ENCODE assay signal across 17 mouse cellular contexts in the genomic region with DNA sequence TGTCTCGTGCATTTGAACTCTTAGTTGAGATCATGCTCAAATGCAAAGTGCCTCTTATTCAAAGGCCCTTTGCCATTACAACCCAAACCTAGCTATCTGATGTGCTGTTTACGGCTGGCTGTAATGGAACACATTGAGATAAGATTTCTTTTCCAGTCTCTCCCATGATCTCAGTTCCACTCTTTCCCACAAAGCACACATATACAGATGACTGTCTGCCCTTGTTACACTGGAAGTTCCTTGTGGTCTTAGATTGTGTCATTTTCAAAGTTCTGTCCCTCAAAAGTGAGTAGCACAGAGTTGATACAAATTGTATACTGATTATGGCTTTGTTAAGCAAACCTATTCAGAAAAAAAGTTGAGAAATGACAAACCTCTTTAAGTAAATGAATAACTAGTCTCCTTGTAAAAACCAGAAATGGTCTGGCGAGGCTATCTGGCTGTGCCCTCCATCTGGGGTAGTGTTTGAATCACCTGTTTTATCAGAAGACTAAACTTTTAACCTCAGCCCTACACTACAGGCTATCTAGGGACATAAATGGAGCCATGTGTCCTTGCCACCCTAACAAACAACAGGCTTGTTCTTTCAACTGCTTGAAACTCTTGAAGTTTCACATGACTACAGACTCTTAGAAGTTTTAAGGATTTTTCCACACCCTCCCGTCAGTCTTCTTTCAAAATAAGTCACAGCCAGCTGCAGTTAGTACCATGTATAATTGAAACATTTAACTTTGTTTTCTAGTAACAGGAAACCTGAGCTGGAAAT.
DNase-seq lines count a peak whose midpoint lies in the region; ATAC-seq and TF ChIP-seq lines count a peak whose summit lies in the region.
"Had no signal": no experiment of that assay in that cellular context is flagged by ENCODE, and none has a peak within 500 bp of the region (broad histone marks: within the 10 kb centered on the region; RNA-seq: fewer than 3 reads in every experiment).

No protein-coding gene starts in this region.

- H3K4me3 ChIP-seq in kidney, embryonic 16.5 days (ENCODE audit: low read length): no peak overlapping the region
- H3K4me3 ChIP-seq in embryonic facial prominence, embryonic 14.5 days (ENCODE audit: low read depth, low read length): no peak overlapping the region
- no peak overlapping the region for H3K4me3 ChIP-seq in limb, embryonic 14.5 days (replicated peaks; ENCODE audit: low read length)
- H3K4me3 ChIP-seq: gastrocnemius, adult 2 months; heart, adult 2 months; midbrain, embryonic 12.5 days; myocyte had no signal

- no peaks in the 10 kb centered on the region for H3K27me3 ChIP-seq in kidney, embryonic 16.5 days (ENCODE audit: insufficient read depth, low read length)
- no peaks in the 10 kb centered on the region for H3K27me3 ChIP-seq in embryonic facial prominence, embryonic 14.5 days (replicated peaks; ENCODE audit: control insufficient read depth, insufficient read depth, low read length)
- no peaks in the 10 kb centered on the region for H3K27me3 ChIP-seq in limb, embryonic 14.5 days (ENCODE audit: control insufficient read depth, insufficient read depth, low read length)
- H3K27me3 ChIP-seq: midbrain, embryonic 12.5 days had no signal

- TF ChIP-seq POLR2A in limb, embryonic 14.5 days (IDR thresholded peaks at IDR 0.05; ENCODE audit: borderline replicate concordance, extremely low read depth, insufficient read depth, insufficient read length): no peak

- peaks cover 12% of the 10 kb centered on the region; the same call in 1 of the 2 replicates for H3K4me1 ChIP-seq in kidney, embryonic 16.5 days (ENCODE audit: insufficient read depth, low read length)
- H3K4me1 ChIP-seq in embryonic facial prominence, embryonic 14.5 days (ENCODE audit: control insufficient read depth, insufficient read depth, low read length): peaks cover 9% of the 10 kb centered on the region
- H3K4me1 ChIP-seq in limb, embryonic 14.5 days (ENCODE audit: control insufficient read depth, insufficient read depth, low read length): peaks cover 18% of the 10 kb centered on the region
- H3K4me1 ChIP-seq: midbrain, embryonic 12.5 days had no signal

- H3K36me3 ChIP-seq in kidney, embryonic 16.5 days (ENCODE audit: insufficient read depth, low read length): no peaks in the 10 kb centered on the region
- H3K36me3 ChIP-seq in embryonic facial prominence, embryonic 14.5 days (ENCODE audit: control insufficient read depth, insufficient read depth, low read length): no peaks in the 10 kb centered on the region
- H3K36me3 ChIP-seq in limb, embryonic 14.5 days (ENCODE audit: control insufficient read depth, insufficient read depth, low read length): no peaks in the 10 kb centered on the region
- H3K36me3 ChIP-seq: midbrain, embryonic 12.5 days had no signal

- no peak overlapping the region for H3K4me2 ChIP-seq in kidney, embryonic 16.5 days (replicated peaks; ENCODE audit: low read depth, low read length)
- H3K4me2 ChIP-seq in embryonic facial prominence, embryonic 14.5 days (ENCODE audit: low read depth, low read length): no peak overlapping the region
- H3K4me2 ChIP-seq in limb, embryonic 14.5 days (replicated peaks; ENCODE audit: low read depth, low read length, severe bottlenecking): no peak overlapping the region
- H3K4me2 ChIP-seq: midbrain, embryonic 12.5 days had no signal

- WGBS in kidney, embryonic 16.5 days: 57% methylated on average over 4 of the region's 4 CpGs
- WGBS in embryonic facial prominence, embryonic 14.5 days: 50% methylated on average over 4 of the region's 4 CpGs
- 49% methylated on average over 4 of the region's 4 CpGs for WGBS in limb, embryonic 14.5 days

- H3K9ac ChIP-seq in kidney, embryonic 16.5 days (replicated peaks; ENCODE audit: low read length): no peak overlapping the region
- H3K9ac ChIP-seq in embryonic facial prominence, embryonic 14.5 days (ENCODE audit: low read depth, low read length): no peak overlapping the region
- no peak overlapping the region for H3K9ac ChIP-seq in limb, embryonic 14.5 days (ENCODE audit: low read depth, low read length, severe bottlenecking)
- H3K9ac ChIP-seq: midbrain, embryonic 12.5 days had no signal

- DNase-seq in embryo, embryonic 10 days (ENCODE audit: low spot score): peak; percentile 38
- no peak for DNase-seq in embryo, embryonic 9.5 days (ENCODE audit: extremely low spot score)
- no peak for DNase-seq in kidney, adult 8-10 months
- peak; percentile 69 for DNase-seq in embryonic facial prominence, embryonic 14.5 days (ENCODE audit: low spot score)
- peak; percentile 17 for DNase-seq in limb, embryonic 14.5 days (ENCODE audit: low spot score)
- no peak for DNase-seq in cerebellum, postnatal 25 days
- DNase-seq: adrenal gland, postnatal 36 days; cerebellum, adult 9-10 months had no signal

- H3K9me3 ChIP-seq in kidney, embryonic 16.5 days (ENCODE audit: low read length): no peaks in the 10 kb centered on the region
- no peaks in the 10 kb centered on the region for H3K9me3 ChIP-seq in embryonic facial prominence, embryonic 14.5 days (ENCODE audit: control insufficient read depth, low read length)
- no peaks in the 10 kb centered on the region for H3K9me3 ChIP-seq in limb, embryonic 14.5 days (ENCODE audit: control insufficient read depth, low read length)
- H3K9me3 ChIP-seq: midbrain, embryonic 12.5 days had no signal

- H3K27ac ChIP-seq in kidney, embryonic 16.5 days (ENCODE audit: low read length): peak overlapping the region; percentile 62
- 0 out of 2 replicates have a peak overlapping the region, but pooled peaks have one; percentile 2 for H3K27ac ChIP-seq in embryonic facial prominence, embryonic 14.5 days (replicated peaks; ENCODE audit: low read depth, low read length)
- no peak overlapping the region for H3K27ac ChIP-seq in limb, embryonic 14.5 days (replicated peaks; ENCODE audit: low read depth, low read length)
- H3K27ac ChIP-seq: gastrocnemius, adult 2 months; heart, adult 2 months; macrophage; midbrain, embryonic 12.5 days had no signal

- peak; percentile 73 for ATAC-seq in kidney, embryonic 16.5 days (ENCODE audit: low FRiP score, low TSS enrichment)
- ATAC-seq in embryonic facial prominence, embryonic 14.5 days (ENCODE audit: low read depth): 0 out of 2 replicates have a peak, but pooled peaks have one; percentile 18
- peak; percentile 79; the same call in 1 of the 2 replicates for ATAC-seq in limb, embryonic 14.5 days (ENCODE audit: low FRiP score, low read depth)
- ATAC-seq in erythroid progenitor cell, adult 5-6 weeks (replicated peaks; ENCODE audit: low FRiP score, poor library complexity, severe bottlenecking): no peak
- ATAC-seq: forebrain, embryonic 14.5 days; inflammation-experienced regulatory T-cells, adult 6 months had no signal

Comparison
In these comparisons a context has a peak if more than half of its experiments do, and no peak if none do; other contexts are left out.
1. DNase-seq: peak in embryo, embryonic 10 days (single experiment), embryonic facial prominence, embryonic 14.5 days (single experiment) and limb, embryonic 14.5 days (single experiment); none in embryo, embryonic 9.5 days (single experiment), kidney, adult 8-10 months (0 of 2) and cerebellum, postnatal 25 days (0 of 2).